Mouse (Mus musculus): ENCODE measurements around the gene Tmbim4. TPM values are rescaled to one million over a fixed set of nuclear protein-coding genes. Genes with fewer than 3 reads are reported as not detected.

Tmbim4 gene
- polyA plus RNA-seq, 1 experiment, result 264 TPM

Other genes with a start within 250 kb of the Tmbim4 start
- 4.8 and 7.4 TPM in 2 replicates for gene Helb, start 88.6 kb upstream of the Tmbim4 start, polyA plus RNA-seq (2012; rRNA removed)
- gene Irak3, start 540 bp downstream of the Tmbim4 start, polyA plus RNA-seq (2012; rRNA removed), result 2.1 and 2.2 TPM in 2 replicates
- 4.9 and 6.4 TPM in 2 replicates for gene Llph, start 25.5 kb downstream of the Tmbim4 start, polyA plus RNA-seq (2012; rRNA removed)

Data from large intestine, adult 2 months (tissue).